Mouse (Mus musculus) embryo, embryonic 11 days (tissue): Measurements from ENCODE around the gene Mrps5.
A peak's percentile ranks its signal among the peaks of the same experiment; 100 is the strongest.
"Not testable (repeated sequence)": the region's sequence is repeated elsewhere in the genome, so short reads cannot be mapped to it uniquely, and the experiment has no call there.

Experiments used
- DNase-seq: peaks from one replicate; pipeline ENCODE4 v3.0.0-alpha.2; 2015

Mrps5 gene

DNA sequence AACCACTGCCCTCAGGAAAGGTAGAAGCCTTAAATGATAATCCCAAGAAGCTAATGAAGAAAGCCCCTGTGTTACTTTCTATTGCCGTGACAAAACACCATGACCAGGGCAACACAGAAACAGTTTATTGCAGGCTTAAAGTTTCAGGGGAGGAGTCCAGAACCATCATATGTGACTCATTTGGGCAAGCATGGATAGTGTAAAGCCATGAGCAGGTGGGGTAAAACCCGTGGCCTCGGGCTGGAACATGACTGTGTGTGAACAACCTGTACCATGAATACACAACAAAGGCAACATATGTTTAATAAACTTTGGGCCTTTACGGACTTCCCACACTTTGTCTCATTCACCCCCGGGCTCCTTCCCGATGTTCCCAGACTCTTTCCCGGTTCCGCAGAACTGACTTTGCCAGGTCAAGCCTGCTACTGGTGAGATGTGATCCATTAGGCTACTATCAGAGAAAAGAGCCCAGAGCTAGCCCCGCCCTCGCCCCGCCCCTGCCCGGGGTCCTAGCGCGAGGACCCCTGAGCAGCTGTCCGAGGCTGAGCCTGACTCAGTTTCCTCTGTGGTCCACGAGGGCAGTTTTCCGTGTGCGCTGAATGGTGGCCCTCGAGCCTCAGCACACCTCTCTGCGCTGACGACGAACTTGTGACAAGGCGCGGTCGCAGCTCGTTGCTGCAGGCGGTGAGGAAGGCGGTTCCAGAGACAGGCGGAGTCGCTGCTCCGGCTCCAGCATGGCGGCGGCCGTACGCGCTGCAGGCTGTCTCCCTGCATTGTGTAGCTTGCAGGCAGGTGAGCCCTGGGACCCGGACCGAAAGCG, at the start of gene Mrps5, which contains the start of gene Zfp661:
Gene Mrps5, plus strand, starts transcription at position 529 of the 820 bp plus-strand sequence.
Gene Zfp661, minus strand, starts transcription at position 401 of the 820 bp plus-strand sequence.
- peak; percentile 86 for DNase-seq

DNA sequence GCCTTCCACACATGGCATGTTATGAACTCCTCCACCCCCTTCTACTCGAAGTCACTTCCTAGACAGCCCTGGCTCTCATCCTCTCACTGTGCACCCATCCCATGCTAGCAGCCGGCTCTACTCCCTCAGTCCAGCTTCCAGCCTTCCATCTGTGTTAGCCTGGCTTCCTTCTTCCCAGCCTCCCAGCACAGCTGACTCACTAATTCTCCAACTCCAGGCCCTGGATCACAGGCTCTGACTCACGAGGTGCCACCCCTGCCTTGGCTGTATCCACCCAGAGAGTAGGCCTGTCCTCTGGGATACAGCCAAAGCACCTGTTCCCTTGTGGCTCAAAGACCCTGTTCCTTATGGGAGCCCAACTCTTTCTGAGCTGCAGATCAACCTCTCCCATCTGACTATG, 49.5 kb upstream of the Mrps5 start:
- DNase-seq: no peak

DNA sequence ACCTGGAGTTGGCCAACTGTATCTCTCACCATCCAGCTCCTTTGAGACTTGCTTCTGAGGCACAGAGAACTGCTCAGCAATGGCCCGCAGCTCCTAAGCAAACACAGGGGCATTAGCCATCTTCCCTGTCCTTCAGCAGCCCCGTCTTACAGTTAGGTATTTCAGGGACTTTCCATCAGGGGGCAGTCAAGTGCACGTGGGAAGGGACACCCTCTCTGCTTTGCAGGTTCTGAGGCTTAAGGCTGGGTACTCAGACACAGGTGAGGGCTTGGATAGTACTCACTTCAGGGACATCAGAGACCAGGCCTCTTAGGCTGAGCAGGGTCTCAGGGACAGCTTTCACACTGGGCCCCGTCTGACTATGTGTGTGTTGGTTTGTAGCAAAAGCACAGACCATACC, 47.5 kb upstream of the Mrps5 start:
- DNase-seq: no peak

DNA sequence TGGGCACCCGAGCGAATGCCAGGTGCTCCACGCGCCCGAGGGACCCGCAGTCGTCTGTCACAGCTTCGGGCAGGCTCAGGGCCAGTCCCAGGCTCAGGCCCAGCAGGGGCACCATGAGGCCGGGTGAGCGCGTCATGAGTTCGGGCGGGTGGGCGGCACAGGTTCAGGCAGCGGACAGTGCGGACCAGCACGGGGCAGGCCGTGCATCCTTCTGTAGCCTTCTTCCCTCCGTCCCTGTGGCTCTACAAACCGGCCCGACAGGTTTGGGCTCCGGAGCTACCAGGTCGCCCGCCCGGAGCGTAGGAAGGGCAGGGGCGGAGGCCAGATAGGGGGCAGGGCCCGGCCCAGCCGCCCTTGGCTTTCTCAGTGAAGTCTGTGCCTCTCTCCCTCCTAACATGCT, 45.8 kb upstream of the Mrps5 start, which contains the start of gene Prom2:
Gene Prom2, minus strand, starts transcription at position 283 of the 400 bp plus-strand sequence.
- DNase-seq: peak; percentile 37

DNA sequence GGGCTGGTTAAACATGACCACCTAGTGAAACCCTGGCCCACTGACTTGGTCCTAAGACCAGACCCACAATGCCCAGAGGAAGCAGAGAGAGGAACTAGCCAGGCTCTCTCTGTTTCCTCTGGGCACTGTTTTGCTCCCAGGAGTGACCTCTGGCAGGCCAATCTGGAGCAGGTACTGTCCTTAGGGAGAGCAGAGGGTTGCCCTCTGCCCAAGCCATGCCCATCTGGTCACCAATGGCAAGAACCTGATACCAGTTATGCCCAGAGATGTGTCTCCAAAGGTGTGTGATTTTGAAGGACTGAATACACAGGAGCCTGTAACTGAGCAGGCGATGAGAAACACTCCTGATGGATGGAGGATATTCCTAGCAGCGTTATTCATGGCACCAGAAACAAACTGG, 45.3 kb upstream of the Mrps5 start:
- no peak for DNase-seq

DNA sequence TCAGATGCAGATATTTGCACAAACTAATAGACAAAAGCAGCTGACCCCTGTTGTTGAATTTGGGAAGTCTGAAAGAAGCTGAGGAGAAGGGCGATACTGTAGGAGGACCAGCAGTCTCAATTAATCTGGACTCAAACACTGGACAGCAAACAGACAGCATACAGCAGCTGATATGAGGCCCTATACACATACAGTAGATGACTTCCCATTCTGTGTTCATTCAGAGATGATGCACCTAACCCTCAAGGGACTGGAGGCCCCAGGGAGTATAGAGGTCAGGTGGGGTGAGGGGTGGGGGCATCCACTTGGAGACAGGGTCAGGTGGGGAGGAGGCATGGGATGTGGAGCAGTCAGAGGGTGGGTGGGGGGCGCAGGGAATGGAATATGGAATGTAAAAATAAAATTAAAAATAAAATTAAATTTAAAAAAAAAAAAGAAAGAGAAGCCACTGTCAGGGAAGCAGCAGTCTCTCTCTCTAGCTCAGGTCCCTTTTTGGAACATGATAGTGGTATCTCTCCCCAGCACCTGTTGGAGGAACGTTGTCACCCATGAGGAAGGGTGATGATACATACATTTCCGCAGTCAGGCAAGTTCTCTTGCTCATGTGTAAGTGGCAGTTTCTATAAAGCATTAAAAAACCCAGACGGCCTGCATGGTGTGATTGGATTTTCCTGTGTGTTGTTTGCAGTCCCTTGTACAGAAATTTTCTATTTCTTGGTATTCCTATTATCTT, 38.5 kb upstream of the Mrps5 start:
- no peak for DNase-seq

DNA sequence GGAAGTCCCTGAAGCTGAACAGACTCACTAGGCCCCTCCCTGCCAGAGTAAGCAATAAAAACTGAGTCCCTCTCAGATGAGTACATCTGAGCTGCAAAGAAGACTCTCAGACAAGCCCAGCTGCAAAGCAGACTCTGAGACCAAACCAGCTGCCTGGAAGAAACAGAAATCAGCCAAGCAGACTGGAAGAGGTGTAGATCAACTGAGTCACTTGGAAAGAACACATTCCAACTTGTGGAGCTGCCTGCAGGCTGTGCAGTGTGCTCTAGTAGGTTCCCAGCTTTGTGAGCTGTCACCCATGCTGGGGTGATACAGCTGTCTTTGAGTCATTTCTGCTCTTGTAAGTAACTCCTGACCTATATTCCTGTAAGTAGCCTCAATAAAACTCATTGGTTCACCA, 37.3 kb upstream of the Mrps5 start:
- DNase-seq: no peak

DNA sequence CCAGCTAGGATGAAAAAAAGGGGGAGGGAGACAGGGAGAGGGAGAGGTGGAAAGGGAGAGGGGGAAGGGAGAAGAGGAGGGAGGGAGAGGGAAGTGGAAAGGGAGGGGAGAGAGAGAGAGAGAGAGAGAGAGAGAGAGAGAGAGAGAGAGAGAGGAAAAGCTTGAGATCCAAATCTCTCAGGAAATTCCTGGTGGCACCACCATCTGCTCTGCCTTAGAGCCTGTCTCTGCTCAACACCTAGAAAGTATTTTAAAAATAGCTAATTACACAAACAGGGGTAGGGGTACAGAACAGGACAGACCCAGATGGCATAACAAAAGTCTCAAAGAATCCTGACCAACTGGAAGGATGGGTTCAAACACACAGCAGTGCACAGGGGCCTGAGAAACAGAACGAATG, 36.6 kb upstream of the Mrps5 start:
- no peak for DNase-seq

DNA sequence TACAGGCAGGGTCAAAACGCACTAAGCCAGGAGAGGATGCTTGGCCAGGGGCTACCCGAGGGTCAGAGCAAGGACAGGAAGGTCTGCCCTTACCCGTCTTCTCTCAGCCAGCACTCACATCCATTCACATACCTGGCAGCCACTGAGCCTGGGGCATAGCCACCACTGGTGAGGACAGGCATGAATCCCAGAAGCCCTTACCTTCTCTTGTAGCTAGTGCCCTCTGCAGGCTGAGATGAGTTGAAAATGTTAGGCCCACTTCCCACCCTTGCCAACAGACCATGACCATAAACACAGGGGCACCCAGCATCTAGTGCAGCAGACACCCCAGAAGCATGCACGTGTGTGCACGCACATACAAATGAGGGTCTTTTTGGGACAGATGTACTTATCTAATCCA, 35.9 kb upstream of the Mrps5 start:
- peak; percentile 17 for DNase-seq

DNA sequence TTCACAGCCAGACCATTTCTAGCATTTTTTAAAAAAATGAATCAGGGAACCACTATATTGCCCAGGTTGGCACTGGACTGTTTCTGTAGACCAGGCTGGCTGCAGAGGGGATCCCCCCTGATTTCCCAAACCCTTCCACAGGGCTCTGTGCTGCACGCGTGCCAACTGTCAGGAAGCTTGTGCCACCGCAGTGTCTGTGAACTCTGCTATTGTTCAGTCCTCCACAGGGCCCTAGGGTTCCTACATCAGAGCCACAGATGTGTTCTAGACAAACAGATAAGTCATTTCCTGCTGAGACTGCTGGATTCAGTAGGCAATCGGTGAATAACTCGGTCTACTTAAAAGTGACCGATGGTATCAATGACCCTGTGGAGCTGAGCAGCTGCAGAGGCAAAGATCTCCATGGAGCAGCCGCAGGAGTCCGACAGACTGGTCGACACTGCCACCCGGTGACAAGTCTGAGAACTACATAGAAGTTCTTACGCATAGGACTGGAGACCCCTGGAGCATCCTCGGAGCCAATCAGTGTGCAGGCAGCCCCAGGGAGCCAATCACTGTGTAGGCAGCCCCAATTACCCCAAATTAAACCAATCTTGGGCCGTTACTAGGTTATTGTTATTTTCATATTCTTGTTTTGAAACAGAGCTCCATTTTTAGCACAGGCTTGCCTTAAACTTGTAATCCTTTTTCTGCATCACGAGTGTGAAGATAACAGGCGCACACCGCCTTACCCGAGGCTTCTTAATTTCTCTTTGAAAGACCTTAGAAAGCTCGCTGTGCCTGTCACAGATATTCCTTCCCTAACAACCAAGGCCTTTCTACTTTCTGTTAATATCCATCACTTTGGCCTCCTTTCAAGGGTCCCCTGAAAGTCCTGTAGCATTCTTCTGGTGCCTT, 27.7 kb upstream of the Mrps5 start:
- peak; percentile 93 for DNase-seq

DNA sequence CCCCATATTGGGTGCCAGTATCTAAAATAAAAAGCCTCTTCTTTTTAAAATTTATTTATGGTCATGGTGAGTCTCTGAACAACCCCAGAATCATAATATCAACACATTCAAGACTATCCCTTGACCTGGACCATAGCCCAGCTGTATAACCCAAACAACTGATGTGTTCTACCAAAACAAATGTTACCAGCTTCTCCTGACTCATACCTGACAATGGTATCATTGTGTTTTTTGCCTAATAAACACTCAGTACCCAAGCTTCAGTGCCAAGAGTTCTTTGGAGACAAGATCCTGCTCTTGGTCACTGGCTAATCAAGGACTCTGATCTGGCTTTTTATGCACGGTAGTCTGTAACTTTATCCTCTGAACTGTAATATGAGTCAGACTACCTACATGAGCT, 13.7 kb upstream of the Mrps5 start:
- no peak for DNase-seq

DNA sequence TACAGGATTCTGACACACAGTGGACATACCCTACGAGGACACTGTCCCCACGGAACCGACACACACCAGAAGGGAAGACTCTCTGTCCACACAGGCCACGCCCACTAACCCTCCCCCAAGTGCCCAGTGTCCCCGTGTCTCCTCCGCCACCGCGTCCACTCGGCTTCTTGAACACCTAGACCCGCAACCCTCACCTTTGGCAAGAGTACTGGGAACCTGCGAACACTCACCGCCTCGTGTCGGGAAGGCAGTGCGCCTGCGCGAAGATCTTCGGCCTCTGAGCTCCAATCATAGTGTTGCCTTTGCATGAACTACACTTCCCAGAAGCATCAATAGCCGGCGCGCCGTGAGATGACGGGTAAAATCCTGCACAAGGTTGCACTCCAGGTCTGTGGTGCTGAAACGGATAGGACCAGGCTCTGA, 2.6 kb upstream of the Mrps5 start:
- DNase-seq: peak; percentile 96

DNA sequence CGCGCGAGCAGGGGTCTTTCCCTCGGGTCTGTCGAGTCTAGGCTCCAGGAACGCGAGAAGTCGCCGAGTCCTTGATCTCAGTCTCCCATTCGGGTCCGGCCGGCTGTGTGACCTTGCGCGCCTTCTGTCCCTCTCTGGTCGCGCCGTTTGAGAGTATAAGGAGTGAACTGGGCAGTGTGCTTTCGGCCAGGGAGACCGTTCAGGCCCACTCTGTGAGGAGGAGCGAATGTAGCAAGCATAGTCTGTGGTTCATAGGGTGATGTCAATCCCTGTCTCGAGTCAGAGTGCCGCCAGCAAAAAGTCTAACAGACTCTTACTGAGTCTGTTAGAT, 457 bp downstream of the Mrps5 start:
- no peak for DNase-seq

DNA sequence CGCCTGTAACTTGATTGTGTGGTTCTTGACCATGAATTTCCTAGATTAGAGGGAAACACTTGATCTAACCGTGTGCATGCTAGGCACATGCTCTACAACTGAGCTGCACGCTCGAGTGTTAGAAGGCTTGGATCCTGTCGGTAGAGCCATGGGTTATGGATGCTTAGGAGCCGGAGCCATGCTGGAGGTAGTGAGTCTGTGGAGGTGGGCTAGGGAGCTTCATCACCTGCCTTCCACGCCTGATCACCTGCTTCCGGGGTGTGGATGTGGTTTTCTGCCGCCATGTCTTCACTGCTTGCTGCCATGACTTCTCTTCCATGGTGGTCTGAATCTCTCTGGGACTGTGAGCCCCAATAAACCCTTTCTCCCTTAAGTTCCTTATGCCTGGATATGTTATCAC, 1.9 kb downstream of the Mrps5 start:
- DNase-seq: no peak

DNA sequence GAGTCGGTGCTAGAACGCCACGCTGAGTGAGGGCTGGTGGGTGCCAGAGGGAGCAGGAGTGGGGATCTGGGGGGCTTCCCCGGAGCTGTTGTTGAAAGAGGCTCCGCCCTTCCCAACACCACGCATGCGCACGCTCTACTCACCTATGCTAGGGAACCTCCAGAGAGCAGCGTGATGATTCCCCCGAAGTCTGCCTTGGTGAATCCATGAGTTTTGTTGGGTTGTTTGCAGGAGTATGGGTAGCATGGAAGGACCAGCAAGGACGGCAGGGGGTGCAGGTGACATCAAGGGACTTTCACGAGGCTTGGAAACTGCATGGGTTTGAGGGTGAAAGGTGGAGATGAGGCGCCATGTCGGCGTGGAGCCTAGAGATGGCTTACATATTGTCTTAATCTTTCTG, 3.2 kb downstream of the Mrps5 start:
- DNase-seq: no peak

DNA sequence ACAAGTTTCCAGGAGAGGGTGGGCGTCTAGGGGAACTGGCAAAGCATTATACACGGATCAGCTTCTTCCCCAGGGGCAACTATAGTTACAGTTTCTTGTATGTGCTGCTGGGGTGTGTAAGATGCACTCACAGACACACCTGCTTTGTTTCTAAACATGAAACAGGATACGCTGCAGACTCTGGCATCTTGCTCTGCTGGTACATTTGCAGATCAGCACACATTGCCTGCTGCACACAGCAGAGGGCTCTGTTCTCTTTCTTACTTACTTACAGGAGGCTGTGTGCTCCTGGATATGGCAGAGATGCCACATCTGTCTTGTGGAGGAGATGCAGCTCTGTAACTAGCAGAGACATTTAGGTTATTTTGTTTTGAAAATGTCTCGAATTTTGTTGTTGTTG, 3.8 kb downstream of the Mrps5 start:
- DNase-seq: no peak

DNA sequence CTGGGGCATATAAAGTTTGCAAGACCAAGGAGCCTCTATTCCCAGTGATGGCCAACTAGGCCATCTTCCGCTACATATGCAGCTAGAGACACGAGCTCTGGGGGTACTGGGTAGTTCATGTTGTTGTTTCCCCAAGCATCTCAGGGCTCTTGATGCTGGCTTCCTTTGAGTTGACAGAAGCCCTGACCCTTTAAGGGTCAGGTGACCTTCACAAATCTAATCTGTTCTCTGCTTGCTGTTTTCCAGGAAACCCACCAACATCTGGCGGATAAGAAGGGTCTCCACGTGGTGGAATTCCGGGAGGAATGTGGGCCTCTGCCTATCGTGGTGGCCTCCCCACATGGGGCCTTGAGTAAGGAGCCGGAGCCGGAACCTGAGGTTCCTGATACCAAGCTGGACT, 16.4 kb downstream of the Mrps5 start:
- DNase-seq: not testable (repeated sequence)

DNA sequence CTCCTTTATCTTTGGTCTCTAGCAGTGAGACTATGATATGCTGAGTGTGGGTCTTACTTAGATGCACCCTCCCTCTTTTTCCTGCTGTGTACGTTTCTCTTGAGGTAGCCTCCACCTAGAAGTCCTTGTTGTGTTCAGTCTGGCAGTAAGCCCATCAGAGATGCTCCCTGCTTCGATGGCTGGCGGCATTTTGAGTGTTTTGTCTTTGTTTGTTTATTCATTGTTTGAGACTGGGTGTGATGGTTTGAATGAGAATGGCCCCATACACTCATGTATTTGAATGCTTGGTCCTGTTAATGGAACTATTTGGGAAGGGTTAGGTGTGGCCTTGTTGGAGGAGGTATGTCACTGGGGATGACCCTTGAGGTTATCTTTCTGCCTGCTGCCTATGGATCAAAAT, 18.2 kb downstream of the Mrps5 start:
- DNase-seq: no peak

DNA sequence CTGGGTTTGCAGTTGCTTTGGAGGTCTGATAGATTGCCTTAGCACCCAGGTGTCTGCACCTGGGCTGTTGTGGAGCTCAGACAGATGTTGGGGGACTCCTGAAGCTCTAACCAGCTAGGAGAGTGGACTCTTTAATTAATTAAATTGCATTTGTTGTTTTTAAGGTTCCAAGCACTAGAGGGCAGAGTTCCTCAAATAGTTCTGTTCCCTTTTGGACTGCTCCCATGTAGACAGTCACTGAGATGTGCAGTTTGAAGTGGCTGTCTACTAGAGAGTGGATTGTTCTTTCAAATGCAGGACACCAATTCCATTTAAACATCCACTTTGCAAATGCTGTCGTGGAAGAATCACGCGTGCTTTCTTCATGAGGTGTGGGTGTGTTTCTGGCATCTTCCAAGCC, 21.2 kb downstream of the Mrps5 start:
- peak; percentile 77 for DNase-seq

DNA sequence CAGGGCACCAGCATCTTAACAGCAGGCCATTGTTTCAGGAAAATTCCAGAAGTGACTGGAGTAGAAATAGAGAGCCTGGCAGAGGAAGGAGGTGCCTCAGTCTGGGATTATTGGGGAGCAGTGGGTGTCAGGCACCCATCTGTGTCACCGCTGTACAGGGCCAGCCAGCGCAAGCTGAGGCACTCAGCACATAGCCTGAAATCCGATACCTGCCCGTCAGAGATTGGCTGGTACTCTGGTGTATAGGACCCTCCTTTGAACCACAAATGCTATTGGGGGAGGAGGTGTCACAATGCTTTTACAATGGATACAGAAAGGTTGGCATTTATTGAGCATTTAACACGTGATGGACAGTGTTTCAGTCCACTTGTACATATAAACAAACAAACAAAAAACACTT, 22.0 kb downstream of the Mrps5 start:
- DNase-seq: peak; percentile 56

DNA sequence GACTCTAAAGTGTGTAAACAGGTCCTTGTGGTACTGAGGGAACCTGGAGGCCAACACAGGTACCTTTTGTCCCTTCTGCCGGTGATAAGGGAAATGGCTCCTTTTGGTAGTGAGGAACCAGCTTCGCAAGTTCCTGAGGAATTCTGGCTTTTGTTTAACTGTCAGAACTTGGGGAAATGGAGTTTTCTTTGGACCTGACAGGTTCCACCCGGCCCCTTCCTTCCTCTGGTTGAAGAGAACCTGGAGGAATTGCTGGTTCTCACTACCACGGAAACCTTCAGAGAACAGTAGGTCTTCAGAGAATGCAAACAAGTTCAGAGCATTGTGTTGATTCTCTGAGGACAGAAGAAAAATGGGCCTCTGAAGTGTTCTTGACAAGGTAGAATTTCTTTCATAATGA, 24.4 kb downstream of the Mrps5 start:
- DNase-seq: no peak

DNA sequence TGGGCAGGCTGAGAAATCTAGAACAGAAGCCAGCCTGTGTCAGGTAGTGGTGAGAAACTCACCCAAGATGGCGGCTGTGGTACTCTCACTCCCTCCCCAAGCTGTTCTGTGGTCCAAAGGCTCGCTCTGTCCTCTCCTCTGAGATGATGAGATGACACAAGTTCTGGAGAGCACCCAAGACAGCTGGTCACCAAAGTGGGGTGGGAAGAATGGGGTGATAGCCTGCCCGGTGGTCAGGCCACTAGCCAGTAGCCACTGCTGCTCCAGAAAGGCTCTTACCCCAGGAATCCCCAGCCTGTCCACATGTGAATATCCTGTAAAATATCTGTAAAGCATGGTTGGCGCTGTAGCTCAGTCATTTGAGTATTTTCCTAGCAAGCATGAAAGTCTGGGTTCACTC, 25.3 kb downstream of the Mrps5 start:
- no peak for DNase-seq

DNA sequence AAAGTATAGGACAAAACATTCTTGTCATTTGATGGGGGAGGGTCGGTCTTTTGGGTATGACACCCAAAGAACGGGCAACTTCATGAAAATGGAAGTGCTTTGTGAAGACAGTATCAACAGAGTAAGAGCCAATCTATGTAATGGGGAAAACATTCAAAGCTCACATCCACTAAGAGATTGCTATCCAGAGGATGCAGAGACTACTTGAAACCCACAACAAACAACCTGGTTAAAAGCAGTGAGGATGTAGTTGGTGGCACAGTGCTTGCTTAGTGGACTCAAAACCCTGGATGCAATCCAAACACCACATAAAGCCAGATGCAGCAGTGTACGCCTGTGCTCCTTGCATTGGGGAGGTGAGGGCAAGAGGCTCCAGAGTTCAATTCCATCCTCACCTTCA, 32.3 kb downstream of the Mrps5 start:
- DNase-seq: no peak
